Mouse (Mus musculus) right cerebral cortex, postnatal 36 days (tissue): Measurements from ENCODE around the gene Ksr1.
"Not testable (repeated sequence)": the region's sequence is repeated elsewhere in the genome, so short reads cannot be mapped to it uniquely, and the experiment has no call there.

Experiments
- DNase-seq, 2 experiments: peaks; one replicate each; pipeline ENCODE4 v3.0.0; 2022; ENCODE audit warnings: low spot score in 2 of 2, mixed read lengths in 1 of 2

Ksr1 gene

GRCm38 (mm10) chr11:79013056-79013455 lies 133.2 kb downstream of the Ksr1 start:
- no peak for DNase-seq

- DNase-seq, result no peak
Observed at GRCm38 (mm10) chr11:79012529-79012928, 133.7 kb downstream of the Ksr1 start.

GRCm38 (mm10) chr11:79008891-79009290 lies 137.3 kb downstream of the Ksr1 start:
- DNase-seq, result no peak

- DNase-seq, result no peak
Observed at GRCm38 (mm10) chr11:79008007-79008775, 138.0 kb downstream of the Ksr1 start.

- not testable (repeated sequence) for DNase-seq
Observed at GRCm38 (mm10) chr11:79007356-79007755, 138.9 kb downstream of the Ksr1 start.

DNA sequence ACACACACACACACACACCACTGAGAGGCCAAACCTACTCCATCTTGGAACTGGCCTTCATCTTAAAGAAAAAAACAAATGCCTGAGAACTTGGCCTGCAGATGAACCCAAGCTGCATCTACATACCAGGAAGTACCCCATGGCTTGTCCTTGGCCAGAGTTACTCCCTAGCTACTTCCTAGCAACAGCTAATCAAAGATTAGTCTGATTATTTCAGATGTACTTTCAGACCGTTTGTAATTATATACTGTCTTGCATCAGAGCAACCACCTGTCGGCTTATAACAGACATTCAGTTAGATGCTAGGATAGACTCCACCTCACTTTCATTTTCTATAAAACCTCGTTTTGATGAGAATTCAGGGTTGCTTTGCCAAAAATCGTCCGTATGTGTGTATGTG lies 139.8 kb downstream of the Ksr1 start:
- DNase-seq, result no peak

DNA sequence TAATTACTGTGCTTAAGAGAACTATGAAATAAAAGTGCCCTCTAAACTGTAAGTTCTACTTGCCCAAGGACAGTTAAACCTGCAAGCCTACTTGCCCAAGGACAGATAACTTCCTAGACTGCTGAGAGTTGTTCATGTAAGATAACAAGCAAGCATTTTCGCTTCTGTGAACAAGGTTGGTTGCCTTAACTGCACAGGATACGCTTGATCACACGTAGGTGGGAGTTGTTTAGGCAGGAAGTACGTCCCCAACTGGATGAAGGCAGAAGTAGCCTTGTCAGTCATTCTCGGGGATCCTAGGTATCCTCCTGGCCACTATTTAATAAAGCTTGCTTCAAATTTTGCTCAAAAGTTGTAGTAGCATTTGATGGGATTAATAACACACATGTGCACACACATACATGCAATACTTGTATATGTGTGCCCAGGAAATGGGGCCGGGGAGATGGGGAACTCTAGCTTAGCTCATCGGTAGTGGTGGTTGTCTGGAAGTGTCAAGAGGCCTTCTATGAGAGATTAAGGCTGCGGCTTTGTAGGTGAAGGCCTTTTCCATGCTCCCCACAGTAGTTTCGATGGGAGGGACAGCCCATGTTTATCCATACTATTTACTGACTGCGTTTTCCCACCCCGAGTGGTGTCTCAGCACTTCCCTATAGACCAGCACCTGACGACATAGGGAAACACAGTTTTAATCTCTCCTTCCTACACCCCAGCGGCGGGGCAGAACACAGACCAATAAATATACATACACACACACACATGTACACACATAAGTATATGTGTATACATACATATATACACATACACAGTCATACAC lies 140.4 kb downstream of the Ksr1 start:
- DNase-seq, result no peak

- no peak for DNase-seq
Observed at GRCm38 (mm10) chr11:79003769-79004638, 142.2 kb downstream of the Ksr1 start.

DNA sequence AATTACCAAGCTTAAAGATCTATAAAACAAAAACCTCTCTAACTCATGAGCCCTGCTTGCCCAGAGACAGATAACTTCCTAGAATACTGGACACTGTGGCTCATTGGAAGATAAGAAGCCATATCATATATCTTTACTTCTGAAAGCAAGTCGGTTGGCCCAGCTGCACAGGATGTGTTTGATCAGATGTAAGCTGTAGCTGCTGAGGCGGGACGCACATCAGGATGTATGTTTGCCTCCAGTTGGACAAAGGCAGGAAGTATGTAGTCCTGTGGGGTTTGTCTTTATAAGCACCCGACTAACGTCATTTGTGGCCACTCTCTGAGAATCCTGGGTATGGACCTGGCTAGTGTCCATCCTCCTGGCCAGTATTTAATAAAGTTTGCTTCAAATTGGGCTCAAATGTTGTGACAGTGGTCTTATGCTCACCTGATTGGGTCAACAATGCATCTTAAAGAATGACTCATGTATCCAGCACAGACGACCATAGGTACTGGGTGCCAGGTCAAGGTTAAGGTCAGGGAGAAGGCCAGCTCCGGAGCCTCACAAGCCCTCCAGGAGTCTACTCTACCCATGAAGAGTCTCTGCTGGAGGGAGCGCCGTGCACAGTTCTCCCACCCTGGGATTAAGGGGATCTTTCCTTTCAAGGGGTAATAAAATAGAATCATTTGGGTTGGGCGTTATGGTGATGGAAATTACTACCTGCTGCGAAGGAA lies 143.0 kb downstream of the Ksr1 start:
- DNase-seq, result no peak

DNA sequence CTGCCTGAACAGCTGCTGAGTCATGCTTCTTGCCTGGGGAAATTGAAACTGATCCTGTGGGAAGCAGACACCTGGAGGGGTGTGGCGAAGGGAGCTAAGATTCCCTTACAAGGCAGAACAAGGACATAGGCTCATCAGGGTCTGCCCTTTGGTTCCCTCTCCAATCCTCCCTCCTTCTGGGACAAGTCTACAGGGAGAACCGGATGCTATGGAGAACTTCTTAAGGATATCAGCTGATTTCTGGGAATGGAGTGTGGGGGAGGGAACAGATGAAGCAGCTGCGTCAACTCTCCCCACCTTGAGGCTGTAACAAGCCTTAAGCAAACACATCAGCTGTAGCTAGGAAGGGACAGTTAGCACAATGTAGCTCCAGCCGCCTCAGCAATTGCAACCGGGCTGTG lies 143.7 kb downstream of the Ksr1 start:
- no peak for DNase-seq

- DNase-seq, result no peak
Observed at GRCm38 (mm10) chr11:79001871-79002270, 144.3 kb downstream of the Ksr1 start.

GRCm38 (mm10) chr11:78999118-78999517 lies 147.1 kb downstream of the Ksr1 start:
- no peak for DNase-seq

DNA sequence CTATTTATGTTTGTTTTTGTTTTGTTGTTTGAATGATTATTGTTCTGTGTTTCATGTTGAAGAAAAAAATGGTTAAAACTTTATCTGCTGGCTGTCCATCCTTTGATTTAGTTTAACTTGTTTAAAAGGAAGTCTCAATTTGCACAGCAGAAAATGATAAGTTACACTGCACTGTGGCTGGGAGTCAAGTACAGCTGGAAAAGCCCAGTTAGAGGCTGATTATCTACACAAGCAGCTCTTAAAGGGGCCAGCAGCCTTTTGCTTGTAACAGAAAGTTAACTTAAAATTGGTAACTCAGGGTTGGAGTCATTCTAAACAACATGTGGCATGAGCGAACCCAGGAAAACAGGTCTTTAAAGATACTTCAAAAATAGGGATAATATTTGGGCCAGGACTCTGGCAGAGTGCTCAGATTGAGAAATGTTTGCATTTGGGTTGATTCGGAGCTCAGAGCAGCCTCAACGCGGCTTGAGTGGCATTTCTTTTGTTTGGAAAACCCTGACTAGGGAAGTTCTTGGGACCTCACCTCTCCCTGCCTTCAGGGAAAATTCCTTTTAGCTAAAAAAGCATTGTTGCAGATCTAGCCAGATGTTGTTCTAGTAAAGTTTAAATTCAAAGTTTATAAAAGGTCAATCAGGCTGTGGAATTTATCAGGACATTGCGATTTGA lies 155.2 kb downstream of the Ksr1 start:
- not testable (repeated sequence) for DNase-seq

- DNase-seq, result no peak
Observed at GRCm38 (mm10) chr11:78990096-78990495, 156.1 kb downstream of the Ksr1 start.

- not testable (repeated sequence) for DNase-seq
Observed at GRCm38 (mm10) chr11:78989206-78989605, 157.0 kb downstream of the Ksr1 start.

DNA sequence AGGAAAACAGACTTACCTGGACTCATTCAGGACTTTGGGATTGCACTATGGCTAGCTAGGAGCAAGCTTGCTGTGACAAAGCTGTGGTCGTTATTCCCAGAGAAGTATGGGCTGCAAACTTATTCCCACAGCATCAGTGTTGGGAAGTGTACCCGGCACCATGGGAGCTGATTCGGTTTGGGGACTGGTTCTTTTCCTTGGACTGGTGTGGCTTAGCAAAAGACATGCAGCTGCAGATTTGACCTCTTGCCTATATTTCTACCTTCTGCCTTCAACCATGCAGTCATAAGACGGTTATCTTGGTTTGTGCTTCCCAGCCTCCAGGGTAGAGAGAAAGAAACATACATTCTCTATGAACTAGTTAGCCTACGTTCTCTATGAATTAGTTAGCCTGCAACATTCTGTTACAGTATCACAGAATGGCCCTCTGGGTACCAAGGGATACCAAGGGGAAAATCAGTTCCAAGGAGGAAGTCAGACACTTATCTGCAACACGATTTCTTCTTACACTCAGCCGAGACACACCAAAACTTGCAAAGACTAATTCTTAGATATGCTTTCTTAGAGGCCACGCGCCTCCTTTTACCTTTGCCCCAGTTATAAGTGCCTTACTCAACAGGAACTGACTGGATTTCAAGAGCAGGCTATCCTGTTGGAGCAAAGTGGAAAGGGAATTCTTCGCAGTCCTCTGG lies 159.8 kb downstream of the Ksr1 start:
- no peak for DNase-seq

DNA sequence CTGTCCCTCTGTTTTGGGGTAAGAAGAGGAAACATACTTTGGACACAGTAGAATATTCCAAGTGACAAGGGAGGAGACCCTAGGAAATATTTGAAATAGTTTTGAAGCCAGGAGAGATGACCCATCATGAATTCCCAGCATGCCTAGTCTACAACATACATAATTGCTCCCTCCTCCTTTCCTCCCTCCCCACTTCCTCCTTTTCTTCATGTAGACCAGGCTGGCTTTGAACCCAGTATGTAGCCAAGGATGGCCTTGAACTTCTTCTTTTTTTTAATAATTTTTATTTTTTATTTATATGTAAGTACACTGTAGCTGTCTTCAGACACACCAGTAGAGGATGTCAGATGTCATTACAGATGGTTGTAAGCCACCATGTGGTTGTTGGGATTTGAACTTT lies 160.7 kb downstream of the Ksr1 start:
- no peak for DNase-seq

GRCm38 (mm10) chr11:78984483-78985177 lies 161.6 kb downstream of the Ksr1 start, which contains the start of gene Lgals9:
Gene Lgals9 (minus strand): TSS chr11:78984946.
- DNase-seq, result no peak

DNA sequence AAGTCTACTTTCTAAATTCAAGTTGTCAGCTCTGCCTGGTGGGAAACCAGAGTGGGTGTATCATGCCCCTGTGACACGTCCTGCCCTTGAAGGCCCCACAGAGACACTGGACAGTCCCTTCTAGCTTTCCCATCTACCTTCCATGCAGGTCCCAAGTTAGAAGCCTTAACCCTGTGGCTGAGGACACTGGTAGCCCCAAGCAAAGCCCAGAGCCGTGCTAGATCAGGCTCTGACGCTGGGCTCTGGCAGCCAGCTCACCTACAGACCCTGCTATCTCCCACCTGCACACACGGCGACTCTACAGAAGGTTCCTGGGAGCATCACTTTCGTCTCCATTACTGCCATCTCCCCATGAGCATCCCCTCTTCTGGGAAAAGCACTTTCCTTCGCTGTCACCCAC lies 162.7 kb downstream of the Ksr1 start:
- DNase-seq, result no peak
